Mouse (Mus musculus) WW6 (cell line): ENCODE measurements around the gene Trim28.
A peak's percentile ranks its signal among the peaks of the same experiment; 100 is the strongest.

Experiments used
- DNase-seq: peaks from one replicate; pipeline ENCODE4 v3.0.0-alpha.2; 2013; ENCODE audit warnings: low read depth, low spot score

Gene Trim28

GRCm38 (mm10) chr7:12998053-12998452 lies 861 bp upstream of the Trim28 start, which contains the start of gene Slc27a5:
Gene Slc27a5, minus strand, starts transcription at chr7:12998192.
- no peak for DNase-seq

- DNase-seq, result no peak
Observed at GRCm38 (mm10) chr7:13001584-13001983, 2.7 kb downstream of the Trim28 start.

DNA sequence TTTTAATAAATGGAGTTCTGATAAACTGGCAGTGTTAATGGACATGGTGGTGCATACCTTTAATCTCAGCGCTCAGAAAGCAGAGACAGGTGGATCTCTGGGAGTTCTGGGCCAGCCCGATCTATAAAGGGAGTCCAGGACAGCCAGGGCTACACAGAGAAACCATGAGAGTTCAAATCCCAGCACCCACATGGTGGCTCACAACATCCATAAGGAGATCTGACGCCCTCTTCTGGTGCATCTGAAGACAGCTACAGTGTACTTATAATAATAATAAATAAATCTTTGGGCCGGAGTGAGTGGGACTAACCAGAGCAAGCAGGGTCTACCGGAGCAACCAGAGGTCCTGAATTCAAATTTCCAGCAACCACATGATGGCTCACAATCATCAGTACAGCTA lies 4.5 kb downstream of the Trim28 start:
- DNase-seq, result no peak

DNA sequence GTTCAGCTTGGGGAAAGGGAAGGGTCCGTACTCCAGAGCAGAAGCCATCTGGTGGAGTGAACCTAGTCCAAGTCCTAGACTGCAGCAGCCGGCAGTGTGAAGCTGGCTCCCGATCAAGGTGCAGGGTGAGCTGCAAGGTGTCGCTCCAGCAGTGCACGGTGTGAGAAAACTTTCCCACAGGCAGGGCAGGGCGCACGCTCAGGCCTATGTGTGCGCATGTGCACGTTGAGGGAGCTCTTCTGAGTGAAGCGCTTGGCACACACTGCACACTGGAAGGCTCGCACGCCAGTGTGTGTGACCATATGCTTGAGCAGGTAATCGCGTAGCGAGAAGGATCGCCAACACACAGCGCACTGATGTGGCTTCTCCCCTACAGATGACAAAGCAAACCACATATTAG lies 7.1 kb downstream of the Trim28 start:
- DNase-seq, result no peak

GRCm38 (mm10) chr7:13006531-13006930 lies 7.6 kb downstream of the Trim28 start:
- DNase-seq, result no peak

GRCm38 (mm10) chr7:13007341-13008092 lies 8.6 kb downstream of the Trim28 start:
- DNase-seq, result no peak

DNA sequence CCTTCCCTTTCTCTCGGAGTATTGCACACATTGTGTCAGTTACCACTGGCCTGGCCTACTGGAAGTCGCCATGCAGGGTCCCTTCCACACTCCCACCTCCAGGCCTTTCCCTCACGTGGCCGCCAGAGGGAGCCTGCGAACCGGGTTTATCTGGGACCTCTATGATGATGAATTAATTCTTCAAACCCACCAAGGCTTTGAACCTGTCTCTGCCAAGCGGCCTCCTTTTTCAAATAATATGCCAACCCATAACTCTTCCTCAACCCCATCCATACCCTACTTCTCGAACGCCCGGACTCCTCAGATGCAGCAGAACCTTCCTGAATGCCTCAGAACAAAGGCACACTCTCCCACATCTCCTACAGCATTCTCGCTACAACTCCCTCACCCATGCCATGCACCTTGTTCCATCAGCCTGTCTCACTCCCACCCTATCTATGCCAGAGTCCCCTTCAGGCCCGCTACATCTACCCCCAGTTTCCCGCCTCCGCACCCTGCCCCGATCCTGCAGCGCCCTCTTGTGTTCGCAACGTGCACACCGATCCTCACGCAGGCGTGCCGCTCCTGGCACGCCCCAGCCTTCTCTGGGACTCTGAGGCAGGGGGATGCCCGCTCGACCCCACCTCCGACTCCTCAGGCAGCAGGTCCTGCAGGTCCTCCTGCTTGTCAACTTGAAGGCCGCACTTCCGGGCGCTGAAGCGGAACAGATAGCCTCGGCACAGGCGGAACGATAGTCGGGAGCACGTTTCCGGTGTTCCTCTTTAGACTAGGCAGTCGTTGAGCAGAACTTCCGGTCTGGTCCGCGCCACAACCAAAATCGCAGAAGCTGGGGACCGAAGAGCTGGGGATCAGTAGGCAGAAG lies 10.5 kb downstream of the Trim28 start:
- DNase-seq, result peak; percentile 94

- no peak for DNase-seq
Observed at GRCm38 (mm10) chr7:13010005-13010908, 11.3 kb downstream of the Trim28 start, which contains the start of gene Zbtb45. Gene Zbtb45, minus strand, starts transcription at chr7:13010034.

DNA sequence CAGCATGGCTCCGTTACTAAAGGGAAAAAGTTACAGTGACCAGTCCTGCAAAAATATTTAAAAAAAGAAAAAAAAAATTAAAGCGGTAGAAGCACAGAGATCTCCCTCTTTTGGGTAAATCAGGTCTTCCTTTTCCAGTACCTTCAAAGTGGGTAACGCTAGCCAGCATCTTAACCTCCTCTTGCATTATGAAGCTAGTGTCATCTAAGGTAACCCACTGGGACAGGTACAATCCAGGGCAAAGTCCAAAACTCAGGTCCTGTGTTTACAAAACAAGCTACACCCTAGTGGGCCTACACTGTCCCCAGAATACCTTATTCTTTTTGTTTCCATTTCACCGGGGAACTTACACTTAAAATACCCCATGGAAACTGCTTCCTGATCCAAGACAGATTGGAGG lies 14.8 kb downstream of the Trim28 start:
- no peak for DNase-seq

GRCm38 (mm10) chr7:13014275-13014839 lies 15.4 kb downstream of the Trim28 start:
- DNase-seq, result peak; percentile 93

- no peak for DNase-seq
Observed at GRCm38 (mm10) chr7:13015217-13015616, 16.3 kb downstream of the Trim28 start.

DNA sequence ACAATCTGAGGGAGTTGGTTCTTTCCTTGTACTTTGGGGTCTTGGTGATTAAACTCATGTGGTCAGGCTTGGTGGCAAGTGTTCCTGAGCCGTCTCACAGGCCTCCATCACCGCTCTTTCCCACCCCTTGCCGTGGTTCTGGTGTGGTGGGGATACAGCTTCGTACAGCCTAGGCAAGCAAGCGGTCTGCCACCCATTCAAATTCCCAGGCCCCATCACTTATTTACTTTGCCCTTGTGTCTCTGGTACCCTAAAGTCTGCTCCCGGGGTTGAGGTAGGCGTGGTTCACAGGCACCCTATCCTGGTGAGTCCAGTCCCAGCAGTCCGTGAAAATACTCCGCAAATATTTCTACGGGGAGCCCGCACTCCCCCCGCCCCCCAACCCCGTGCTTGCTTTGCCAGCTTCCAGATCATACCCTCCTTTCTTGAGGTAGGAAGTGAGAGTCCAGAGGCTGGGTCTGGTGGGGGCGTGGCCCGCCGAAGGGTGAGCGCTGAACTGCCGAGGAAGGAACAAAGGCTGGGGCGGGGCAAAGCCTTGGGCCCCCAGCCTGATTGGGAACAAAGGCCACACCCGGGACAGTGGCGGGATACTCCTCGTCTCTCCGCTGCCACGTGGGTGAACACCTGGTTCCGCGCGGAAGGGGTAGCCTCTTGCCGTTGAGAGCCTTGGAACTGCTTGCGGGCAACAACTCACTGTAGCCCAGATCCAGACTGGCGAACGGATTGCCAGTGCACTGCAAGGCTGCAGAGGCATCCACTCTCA lies 24.0 kb downstream of the Trim28 start:
- no peak for DNase-seq

DNA sequence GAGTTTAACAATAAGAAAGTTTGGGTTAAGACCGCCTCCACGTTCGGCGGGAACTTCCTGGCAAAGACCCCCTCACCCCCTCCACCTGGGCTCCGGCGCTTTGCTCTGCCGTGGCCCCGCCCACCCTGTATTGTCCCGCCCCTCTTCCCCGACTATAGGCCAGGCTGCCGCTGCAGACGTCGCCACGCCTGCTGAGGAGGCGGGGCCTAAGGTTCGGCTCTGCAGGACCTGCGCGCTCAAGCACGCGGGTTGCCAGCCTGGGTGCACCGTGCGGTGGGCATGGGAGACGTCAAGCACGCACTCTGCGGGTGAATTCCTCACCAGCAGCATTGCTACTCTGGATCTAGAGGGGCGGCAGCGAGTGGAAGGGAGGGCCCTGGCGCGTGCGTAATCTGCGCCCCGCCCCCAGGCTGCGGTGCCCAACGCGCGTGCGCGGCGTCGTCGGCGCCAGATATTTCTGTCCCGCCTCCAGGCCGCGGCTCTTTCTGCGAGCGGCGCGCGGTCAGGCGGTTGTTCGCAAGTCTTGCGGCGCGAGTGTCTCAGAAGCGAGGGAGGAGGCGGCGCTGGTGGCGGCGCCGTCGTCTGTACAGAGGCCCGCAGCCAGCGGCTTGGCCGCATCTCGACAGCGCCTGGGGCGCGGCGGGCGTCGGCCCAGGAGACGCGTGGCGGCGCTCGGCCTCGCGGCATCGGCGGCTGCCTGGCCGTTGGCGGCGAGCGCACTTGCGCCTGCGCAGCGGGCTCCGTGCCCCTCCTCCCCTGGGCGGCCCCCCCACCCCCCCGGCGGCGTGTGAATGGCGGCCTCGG lies 25.2 kb downstream of the Trim28 start:
- DNase-seq, result peak; percentile 91

DNA sequence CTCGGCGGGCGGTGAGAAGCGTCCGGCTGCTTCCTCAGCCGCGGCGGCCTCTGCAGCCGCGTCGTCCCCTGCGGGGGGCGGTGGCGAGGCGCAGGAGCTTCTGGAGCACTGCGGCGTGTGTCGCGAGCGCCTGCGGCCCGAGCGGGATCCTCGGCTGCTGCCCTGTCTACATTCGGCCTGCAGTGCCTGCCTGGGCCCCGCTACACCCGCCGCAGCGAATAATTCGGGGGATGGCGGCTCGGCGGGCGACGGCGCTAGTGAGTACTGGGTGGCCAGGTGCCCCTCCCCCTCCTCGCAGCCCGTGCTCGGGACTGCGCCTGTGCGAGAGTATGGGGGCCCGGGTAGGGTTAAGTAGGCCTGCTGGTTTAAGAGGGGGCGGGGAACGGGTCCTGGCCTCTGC lies 25.9 kb downstream of the Trim28 start:
- DNase-seq, result no peak

GRCm38 (mm10) chr7:13025511-13026112 lies 26.7 kb downstream of the Trim28 start:
- no peak for DNase-seq

- DNase-seq, result no peak
Observed at GRCm38 (mm10) chr7:13028986-13029385, 30.1 kb downstream of the Trim28 start.

DNA sequence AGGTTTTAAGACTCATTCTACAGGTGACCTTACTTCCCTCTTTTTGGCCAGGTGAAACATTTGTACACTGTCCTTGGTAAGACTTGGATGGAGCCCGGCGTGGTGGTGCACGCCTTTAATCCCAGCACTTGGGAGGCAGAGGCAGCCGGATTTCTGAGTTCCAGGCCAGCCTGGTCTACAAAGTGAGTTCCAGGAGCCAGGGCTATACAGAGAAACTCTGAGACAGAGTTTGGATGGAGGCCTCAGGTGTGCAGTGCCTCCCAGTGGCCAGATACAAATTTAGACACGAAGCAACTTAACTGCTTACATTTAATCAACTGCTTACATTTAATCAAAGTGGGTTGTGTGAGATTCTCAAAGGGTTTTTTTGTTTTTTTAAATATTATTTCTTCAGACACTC lies 32.2 kb downstream of the Trim28 start:
- DNase-seq, result no peak

GRCm38 (mm10) chr7:13031983-13032382 lies 33.1 kb downstream of the Trim28 start:
- DNase-seq, result no peak

GRCm38 (mm10) chr7:13032541-13032940 lies 33.6 kb downstream of the Trim28 start:
- no peak for DNase-seq
